Mouse (Mus musculus) bone marrow, adult 2 months (tissue): ENCODE measurements around the gene Klf1.
"Not testable (repeated sequence)": the region's sequence is repeated elsewhere in the genome, so short reads cannot be mapped to it uniquely, and the experiment has no call there.

Experiments
- CTCF ChIP-seq: fragments of 200-500 bp; IDR thresholded peaks from 2 replicates; pipeline ENCODE4 v1.5.1; 2011; ENCODE audit warnings: low read length, control low read depth; ENCODE audit not compliant: control insufficient read depth, insufficient read depth
- POLR2A ChIP-seq: fragments of 200-500 bp; IDR thresholded peaks from 2 replicates; pipeline ENCODE4 v1.6.1; 2011; ENCODE audit warnings: low read depth, mild to moderate bottlenecking, control low read depth, low read length, borderline replicate concordance; ENCODE audit not compliant: control insufficient read depth

GRCm38 (mm10) chr8:84907979-84908378, 6.3 kb downstream of the Klf1 start:
- not testable (repeated sequence) for TF ChIP-seq POLR2A, CTCF
